Mouse (Mus musculus): ENCODE measurements around the gene Srrm4. TPM values are rescaled to one million over a fixed set of nuclear protein-coding genes. Genes with fewer than 3 reads are reported as not detected.

Srrm4 gene
- polyA plus RNA-seq, 1 experiment from 2014 or later = 0.18 TPM

DNA sequence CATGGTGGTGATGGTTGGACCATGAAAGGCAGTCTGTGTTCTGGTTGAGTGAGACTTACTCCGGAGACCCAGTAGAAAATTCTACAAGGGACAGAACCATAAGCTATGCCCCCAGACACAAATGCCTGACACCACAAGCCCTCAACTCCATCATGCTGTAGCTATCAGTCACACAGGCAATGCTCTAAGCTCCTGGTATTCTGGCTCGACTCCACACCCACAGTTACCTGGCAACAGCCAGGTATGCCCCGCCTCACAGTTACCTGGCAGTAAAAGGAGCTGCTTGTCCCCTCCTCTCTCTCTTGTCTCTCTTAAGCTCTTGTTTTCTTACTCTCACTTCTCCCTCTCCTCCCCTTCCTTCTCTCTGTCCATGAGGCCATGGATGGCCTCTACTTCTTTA lies 98.9 kb downstream of the Srrm4 start:
- ATAC-seq (ENCODE audit: insufficient read depth) = no peak

DNA sequence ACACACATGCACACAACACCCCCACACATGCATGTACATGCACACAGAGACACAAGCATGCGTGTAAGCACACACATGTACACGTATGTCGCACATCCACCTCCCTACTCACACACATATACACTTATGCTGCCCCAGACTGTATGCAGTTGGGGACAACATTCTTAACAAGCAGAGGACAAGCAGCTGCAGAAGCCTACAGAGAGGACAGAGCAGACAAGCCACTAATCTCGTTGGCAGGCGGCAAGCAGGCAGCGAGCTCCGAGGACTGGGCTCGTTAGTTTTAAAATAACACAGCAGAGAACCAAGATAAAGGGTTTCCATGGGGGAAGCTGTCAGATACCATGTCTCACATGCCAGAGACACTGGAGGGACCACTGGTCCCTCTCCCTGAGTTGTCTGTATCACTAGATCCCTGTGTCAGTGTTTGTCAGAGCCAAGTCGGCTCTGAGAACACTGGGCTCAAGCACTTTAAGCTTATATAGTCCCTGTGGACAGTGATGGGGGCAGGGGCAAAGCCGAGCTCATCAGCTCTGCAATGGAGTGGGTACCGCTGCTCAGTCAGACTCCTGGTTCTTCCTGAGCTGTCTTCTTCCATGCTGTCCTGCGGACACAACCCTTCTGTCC lies 99.7 kb downstream of the Srrm4 start:
- 48% methylated on average over 12 of the region's 12 CpGs for WGBS
- no peak overlapping the region for H3K27ac ChIP-seq (ENCODE audit: low read depth)
- no peak for ATAC-seq (ENCODE audit: insufficient read depth)
- H3K27me3 ChIP-seq (ENCODE audit: insufficient read depth, low read length) = no peaks in the 10 kb centered on the region
- H3K9me3 ChIP-seq (ENCODE audit: low read depth, low read length) = no peaks in the 10 kb centered on the region
- no peak overlapping the region for H3K4me2 ChIP-seq
- no peaks in the 10 kb centered on the region for H3K4me1 ChIP-seq (ENCODE audit: insufficient read depth)
- DNase-seq = no peak
- H3K9ac ChIP-seq = no peak overlapping the region
- H3K36me3 ChIP-seq (ENCODE audit: insufficient read depth) = no peaks in the 10 kb centered on the region
- H3K4me3 ChIP-seq (ENCODE audit: low read depth, low read length) = no peak overlapping the region
- TF ChIP-seq CTCF (IDR thresholded peaks at IDR 0.05; ENCODE audit: low read depth) = no peak

More for the DNA sequence above, 98.9 kb downstream of the Srrm4 start:
- TF ChIP-seq CTCF (IDR thresholded peaks at IDR 0.05; ENCODE audit: low read depth) = no peak
- H3K9ac ChIP-seq = no peak overlapping the region
- H3K27ac ChIP-seq (ENCODE audit: low read depth) = no peak overlapping the region
- no peak overlapping the region for H3K4me2 ChIP-seq
- WGBS = 70% methylated on average over 3 of the region's 3 CpGs
- H3K4me1 ChIP-seq (ENCODE audit: insufficient read depth) = no peaks in the 10 kb centered on the region
- no peak overlapping the region for H3K4me3 ChIP-seq (ENCODE audit: low read depth, low read length)
- H3K27me3 ChIP-seq (ENCODE audit: insufficient read depth, low read length) = no peaks in the 10 kb centered on the region
- H3K9me3 ChIP-seq (ENCODE audit: low read depth, low read length) = no peaks in the 10 kb centered on the region
- no peaks in the 10 kb centered on the region for H3K36me3 ChIP-seq (ENCODE audit: insufficient read depth)
- no peak for DNase-seq

- Histone ChIP-seq H3K4me3 (ENCODE audit: low read depth, low read length) (no peak overlapping the region), H3K9me3 (ENCODE audit: low read depth, low read length) (no peaks in the 10 kb centered on the region), H3K9ac (no peak overlapping the region), H3K36me3 (ENCODE audit: insufficient read depth) (no peaks in the 10 kb centered on the region), H3K27me3 (ENCODE audit: insufficient read depth, low read length) (no peaks in the 10 kb centered on the region), H3K27ac (ENCODE audit: low read depth) (no peak overlapping the region), H3K4me2 (no peak overlapping the region), H3K4me1 (ENCODE audit: insufficient read depth) (no peaks in the 10 kb centered on the region)
- 64% methylated on average over 5 of the region's 5 CpGs for WGBS
- ATAC-seq (ENCODE audit: insufficient read depth) (no peak), DNase-seq (no peak)
- no peak for TF ChIP-seq CTCF (IDR thresholded peaks at IDR 0.05; ENCODE audit: low read depth)
Observed at GRCm38 (mm10) chr5:116490826-116491225, 100.8 kb downstream of the Srrm4 start.

GRCm38 (mm10) chr5:116489621-116490020 lies 102.0 kb downstream of the Srrm4 start:
- Histone ChIP-seq H3K4me1 (ENCODE audit: insufficient read depth) (peaks cover 4% of the 10 kb centered on the region; the same call in 1 of the 2 replicates), H3K4me3 (ENCODE audit: low read depth, low read length) (no peak overlapping the region), H3K9ac (no peak overlapping the region), H3K27ac (ENCODE audit: low read depth) (no peak overlapping the region), H3K27me3 (ENCODE audit: insufficient read depth, low read length) (no peaks in the 10 kb centered on the region), H3K9me3 (ENCODE audit: low read depth, low read length) (no peaks in the 10 kb centered on the region), H3K4me2 (no peak overlapping the region), H3K36me3 (ENCODE audit: insufficient read depth) (no peaks in the 10 kb centered on the region)
- TF ChIP-seq CTCF (IDR thresholded peaks at IDR 0.05; ENCODE audit: low read depth) = no peak
- WGBS = 55% methylated on average over 8 of the region's 8 CpGs
- no peak for ATAC-seq (ENCODE audit: insufficient read depth)
- DNase-seq = peak; percentile 12

GRCm38 (mm10) chr5:116486135-116486534 lies 105.5 kb downstream of the Srrm4 start:
- Histone ChIP-seq H3K9ac (no peak overlapping the region), H3K9me3 (ENCODE audit: low read depth, low read length) (no peaks in the 10 kb centered on the region), H3K4me3 (ENCODE audit: low read depth, low read length) (no peak overlapping the region), H3K36me3 (ENCODE audit: insufficient read depth) (no peaks in the 10 kb centered on the region), H3K27ac (ENCODE audit: low read depth) (no peak overlapping the region), H3K4me2 (no peak overlapping the region), H3K27me3 (ENCODE audit: insufficient read depth, low read length) (no peaks in the 10 kb centered on the region), H3K4me1 (ENCODE audit: insufficient read depth) (peaks cover 4% of the 10 kb centered on the region; the same call in 1 of the 2 replicates)
- DNase-seq = no peak
- ATAC-seq (ENCODE audit: insufficient read depth) = no peak
- no peak for TF ChIP-seq CTCF (IDR thresholded peaks at IDR 0.05; ENCODE audit: low read depth)
- WGBS = 40% methylated on average over 4 of the region's 4 CpGs

- DNase-seq = peak; percentile 88
- peak; percentile 87 for ATAC-seq (ENCODE audit: insufficient read depth)
- WGBS = 0% methylated on average over 5 of the region's 5 CpGs
Observed at GRCm38 (mm10) chr5:116485069-116485468, 106.5 kb downstream of the Srrm4 start.

DNA sequence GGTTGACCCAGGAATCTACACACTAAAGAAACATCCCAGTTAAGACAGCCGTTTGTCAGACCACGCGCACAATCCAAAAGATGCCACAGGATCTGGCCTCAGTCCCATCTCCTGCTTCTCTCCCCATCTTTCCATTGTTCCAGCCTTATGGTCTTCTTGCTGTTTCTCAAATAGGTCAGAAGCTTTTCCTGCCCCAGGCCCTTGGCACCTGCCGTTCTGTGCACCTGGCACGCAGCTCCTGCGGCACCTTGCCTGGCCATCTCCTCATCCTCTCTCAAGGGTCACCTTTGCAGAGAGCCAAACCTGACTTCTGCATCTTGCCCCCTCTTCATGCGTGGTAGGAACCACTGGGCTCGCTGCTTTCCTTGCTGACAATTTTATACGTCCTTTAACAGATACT lies 107.4 kb downstream of the Srrm4 start:
- ATAC-seq (ENCODE audit: insufficient read depth) = no peak
- 91% methylated on average over 9 of the region's 9 CpGs for WGBS
- no peak for TF ChIP-seq CTCF (IDR thresholded peaks at IDR 0.05; ENCODE audit: low read depth)
- Histone ChIP-seq H3K27ac (ENCODE audit: low read depth) (no peak overlapping the region), H3K4me1 (ENCODE audit: insufficient read depth) (peaks cover 4% of the 10 kb centered on the region; the same call in 1 of the 2 replicates), H3K36me3 (ENCODE audit: insufficient read depth) (no peaks in the 10 kb centered on the region), H3K27me3 (ENCODE audit: insufficient read depth, low read length) (no peaks in the 10 kb centered on the region), H3K9me3 (ENCODE audit: low read depth, low read length) (no peaks in the 10 kb centered on the region), H3K9ac (no peak overlapping the region), H3K4me2 (no peak overlapping the region), H3K4me3 (ENCODE audit: low read depth, low read length) (no peak overlapping the region)
- no peak for DNase-seq

More at GRCm38 (mm10) chr5:116485069-116485468, 106.5 kb downstream of the Srrm4 start:
- H3K4me3 ChIP-seq (ENCODE audit: low read depth, low read length) = no peak overlapping the region
- H3K36me3 ChIP-seq (ENCODE audit: insufficient read depth) = no peaks in the 10 kb centered on the region
- no peaks in the 10 kb centered on the region for H3K9me3 ChIP-seq (ENCODE audit: low read depth, low read length)
- peaks cover 4% of the 10 kb centered on the region; the same call in 1 of the 2 replicates for H3K4me1 ChIP-seq (ENCODE audit: insufficient read depth)
- no peak overlapping the region for H3K9ac ChIP-seq
- no peak overlapping the region for H3K27ac ChIP-seq (ENCODE audit: low read depth)
- TF ChIP-seq CTCF (IDR thresholded peaks at IDR 0.05; ENCODE audit: low read depth) = no peak
- H3K27me3 ChIP-seq (ENCODE audit: insufficient read depth, low read length) = no peaks in the 10 kb centered on the region
- no peak overlapping the region for H3K4me2 ChIP-seq
